Mouse (Mus musculus) layer of hippocampus, postnatal 36 days (tissue): ENCODE measurements around the gene Pou2f2. TPM values are rescaled to one million over a fixed set of nuclear protein-coding genes. Genes with fewer than 3 reads are reported as not detected.

ENCODE experiments used
- DNase-seq, 2 experiments: peaks; one replicate each; pipeline ENCODE4 v3.0.0; 2022
- total RNA-seq, 2 experiments: library from RNA; stranded (reverse); gene quantifications; 2 replicates each; pipeline ENCODE4 v1.2.3; 2021

The Pou2f2 gene
- 1 to 10 TPM; 9.4 to 9.6 TPM for total RNA-seq

GRCm38 (mm10) chr7:25179606-25180161 lies at the start of gene Pou2f2:
Pou2f2 (minus strand) TSS chr7:25179726.
- peak; percentile 85 to 86 for DNase-seq

- no peak for DNase-seq
Observed at GRCm38 (mm10) chr7:25227523-25228300, 48.2 kb upstream of the Pou2f2 start.

GRCm38 (mm10) chr7:25222275-25222967 lies 42.9 kb upstream of the Pou2f2 start:
- DNase-seq = no peak

GRCm38 (mm10) chr7:25221102-25221883 lies 41.8 kb upstream of the Pou2f2 start, which contains the start of gene Zfp526:
Zfp526 (plus strand) TSS chr7:25221425.
- DNase-seq = peak; percentile 96 to 99

- DNase-seq = no peak
Observed at GRCm38 (mm10) chr7:25220457-25221101, 41.1 kb upstream of the Pou2f2 start, which contains the start of gene Dedd2. Dedd2 (minus strand) TSS chr7:25220615.

- DNase-seq = peak; percentile 96
Observed at GRCm38 (mm10) chr7:25219756-25220456, 40.4 kb upstream of the Pou2f2 start.

- DNase-seq = no peak
Observed at GRCm38 (mm10) chr7:25219416-25219750, 39.9 kb upstream of the Pou2f2 start.

- peak; percentile 30 to 42 for DNase-seq
Observed at GRCm38 (mm10) chr7:25218705-25219415, 39.3 kb upstream of the Pou2f2 start.

- DNase-seq = no peak
Observed at GRCm38 (mm10) chr7:25217653-25218395, 38.3 kb upstream of the Pou2f2 start.

- no peak for DNase-seq
Observed at GRCm38 (mm10) chr7:25214172-25214571, 34.6 kb upstream of the Pou2f2 start.

GRCm38 (mm10) chr7:25213099-25213498 lies 33.6 kb upstream of the Pou2f2 start:
- DNase-seq = no peak

- DNase-seq = no peak
Observed at GRCm38 (mm10) chr7:25210482-25210881, 31.0 kb upstream of the Pou2f2 start.

- no peak for DNase-seq
Observed at GRCm38 (mm10) chr7:25209161-25209622, 29.7 kb upstream of the Pou2f2 start.

GRCm38 (mm10) chr7:25206094-25206830 lies 26.7 kb upstream of the Pou2f2 start:
- DNase-seq = no peak

- DNase-seq = no peak
Observed at GRCm38 (mm10) chr7:25205355-25206093, 26.0 kb upstream of the Pou2f2 start.

GRCm38 (mm10) chr7:25203624-25204023 lies 24.1 kb upstream of the Pou2f2 start:
- no peak for DNase-seq

- DNase-seq = no peak
Observed at GRCm38 (mm10) chr7:25197384-25198018, 18.0 kb upstream of the Pou2f2 start.

GRCm38 (mm10) chr7:25196107-25196506 lies 16.6 kb upstream of the Pou2f2 start:
- DNase-seq = no peak
